Mouse (Mus musculus) intestine, postnatal 0 days (tissue): ENCODE measurements around the gene Avpr2. TPM values are rescaled to one million over a fixed set of nuclear protein-coding genes. Genes with fewer than 3 reads are reported as not detected.

Experiments used
- ATAC-seq: fragments of 200-750 bp; cut with Nextera tagmentation; 2 replicates; pipeline ENCODE4 v1.8.0; 2017; ENCODE audit warnings: mild to moderate bottlenecking, moderate TSS enrichment, moderate library complexity
- H3K27ac ChIP-seq: fragments of 300-500 bp; sonication (generic); 2 replicates; pipeline ENCODE4 v1.5.1; 2014; ENCODE audit warnings: mild to moderate bottlenecking, low read depth, low read length, moderate library complexity
- H3K27me3 ChIP-seq: fragments of 300-500 bp; sonication (generic); replicated peaks from 2 replicates; pipeline ENCODE4 v1.6.1; 2014; ENCODE audit warnings: low read length, mixed read lengths; ENCODE audit not compliant: control insufficient read depth, insufficient read depth
- H3K36me3 ChIP-seq: fragments of 300-500 bp; sonication (generic); 2 replicates; pipeline ENCODE4 v1.6.1; 2014; ENCODE audit warnings: mild to moderate bottlenecking, moderate library complexity; ENCODE audit not compliant: control insufficient read depth, insufficient read depth
- H3K4me1 ChIP-seq: fragments of 300-500 bp; sonication (generic); replicated peaks from 2 replicates; pipeline ENCODE4 v1.6.1; 2014; ENCODE audit warnings: antibody characterized with exemption, low read length, mixed read lengths; ENCODE audit not compliant: control insufficient read depth, insufficient read depth
- H3K4me2 ChIP-seq: fragments of 300-500 bp; sonication (generic); replicated peaks from 2 replicates; pipeline ENCODE4 v1.6.1; 2014; ENCODE audit warnings: low read depth, mild to moderate bottlenecking, moderate library complexity
- H3K4me3 ChIP-seq: fragments of 300-500 bp; sonication (generic); 2 replicates; pipeline ENCODE4 v1.5.1; 2014; ENCODE audit warnings: low read depth, low read length
- H3K9ac ChIP-seq: fragments of 300-500 bp; sonication (generic); 2 replicates; pipeline ENCODE4 v1.6.1; 2014; ENCODE audit warnings: mild to moderate bottlenecking, low read depth, low read length
- H3K9me3 ChIP-seq: fragments of 300-500 bp; sonication (generic); 2 replicates; pipeline ENCODE4 v1.6.1; 2016; ENCODE audit warnings: mixed run types; ENCODE audit not compliant: control insufficient read depth
- CTCF ChIP-seq: sonication (generic); IDR thresholded peaks from 2 replicates; pipeline ENCODE4 v1.5.1; 2016; ENCODE audit warnings: low read depth, mild to moderate bottlenecking, control low read depth, antibody characterized with exemption, moderate library complexity
- WGBS: fragments of 180-500 bp; shearing (Covaris S2); extraction: QIAGEN DNeasy Blood & Tissue Kit; methylation state at CpG from one replicate; pipeline ENCODE4 v1.1.7; 2014; 5-methylcytosine and 5-hydroxymethylcytosine counted together
- polyA plus RNA-seq: library from polyadenylated mRNA; unstranded; fragments of >200 nt; fragmentation: Nextera tagmentation; extraction: Ambion mirVana; gene quantifications from 2 replicates; pipeline ENCODE4 v1.2.1, GENCODE M21; 2015

Gene Avpr2
- polyA plus RNA-seq, 1 experiment from 2014 or later = not detected

DNA sequence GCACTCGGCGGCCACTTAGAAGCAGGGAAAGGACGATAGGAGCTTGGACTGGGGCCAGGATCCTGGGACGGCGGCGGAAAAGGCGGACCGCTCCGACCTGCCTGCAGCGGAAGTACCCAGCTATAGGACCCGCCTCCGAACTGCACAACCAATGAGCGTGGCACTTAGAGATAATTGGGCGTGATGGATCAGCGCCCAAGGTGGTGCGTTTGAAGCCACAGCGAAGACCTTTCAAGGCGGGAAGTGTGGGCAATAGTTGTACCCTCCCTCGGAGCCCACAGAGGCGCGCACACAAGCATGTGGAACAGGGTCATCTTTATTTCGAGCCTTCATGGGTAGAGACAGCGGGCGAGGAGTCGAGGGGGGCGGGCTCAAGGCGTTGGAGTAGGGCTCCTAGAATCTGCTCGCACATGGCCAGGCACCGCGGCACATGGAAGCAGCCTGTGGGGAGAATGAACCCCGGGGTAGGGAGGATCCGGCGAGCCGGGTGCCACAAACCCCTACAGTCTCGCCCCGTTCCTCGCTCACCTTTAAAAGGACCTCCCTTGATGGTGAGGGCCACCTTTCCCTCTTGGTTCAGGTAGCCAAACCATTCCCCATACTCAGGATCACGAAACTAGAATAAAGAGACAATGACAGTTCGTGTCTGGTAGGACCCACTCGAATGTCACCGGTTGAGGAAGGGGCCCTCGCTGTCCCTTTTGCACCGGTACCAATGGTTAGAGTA is 30.1 kb downstream of the Avpr2 start, which contains the start of the genes Arhgap4 and Naa10:
Gene Arhgap4, minus strand, starts transcription at position 48 of the 727 bp plus-strand sequence.
Gene Naa10, minus strand, starts transcription at position 122 of the 727 bp plus-strand sequence.
- Histone ChIP-seq H3K4me2 (peak within 1 kb of the TSS; percentile 62), H3K36me3 (peaks cover 4% of the 10 kb centered on the region; the same call in 1 of the 2 replicates), H3K9me3 (no peaks in the 10 kb centered on the region), H3K4me3 (peak within 1 kb of the TSS; percentile 47), H3K27me3 (no peaks in the 10 kb centered on the region), H3K9ac (peak within 1 kb of the TSS; percentile 48), H3K27ac (peak within 1 kb of the TSS; percentile 46), H3K4me1 (no peaks in the 10 kb centered on the region)
- ATAC-seq = peak; percentile 93
- WGBS = 23% methylated on average over 43 of the region's 43 CpGs
- no peak for TF ChIP-seq CTCF

DNA sequence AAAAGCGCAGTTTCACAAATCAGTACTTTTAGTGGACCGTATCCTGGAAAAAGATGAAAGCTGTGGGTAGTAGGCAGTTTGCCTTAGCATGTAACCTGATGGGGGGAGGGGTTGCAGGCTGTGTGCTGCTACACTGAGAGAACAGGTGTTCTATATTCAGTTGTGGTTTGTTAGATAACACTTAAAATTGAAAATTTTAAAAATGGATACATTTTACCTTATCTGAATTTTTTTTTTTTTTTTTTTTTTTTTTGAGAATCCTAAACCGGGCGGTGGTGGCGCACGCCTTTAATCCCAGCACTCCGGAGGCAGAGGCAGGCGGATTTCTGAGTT is 30.6 kb downstream of the Avpr2 start:
- Histone ChIP-seq H3K27ac (no peak overlapping the region), H3K4me2 (peak overlapping the region; percentile 62), H3K4me1 (no peaks in the 10 kb centered on the region), H3K9ac (no peak overlapping the region), H3K36me3 (peaks cover 4% of the 10 kb centered on the region; the same call in 1 of the 2 replicates), H3K27me3 (no peaks in the 10 kb centered on the region), H3K9me3 (no peaks in the 10 kb centered on the region), H3K4me3 (0 out of 2 replicates have a peak overlapping the region, but pooled peaks have one; percentile 47)
- ATAC-seq = no peak
- 73% methylated on average over 8 of the region's 8 CpGs for WGBS
- TF ChIP-seq CTCF = no peak

DNA sequence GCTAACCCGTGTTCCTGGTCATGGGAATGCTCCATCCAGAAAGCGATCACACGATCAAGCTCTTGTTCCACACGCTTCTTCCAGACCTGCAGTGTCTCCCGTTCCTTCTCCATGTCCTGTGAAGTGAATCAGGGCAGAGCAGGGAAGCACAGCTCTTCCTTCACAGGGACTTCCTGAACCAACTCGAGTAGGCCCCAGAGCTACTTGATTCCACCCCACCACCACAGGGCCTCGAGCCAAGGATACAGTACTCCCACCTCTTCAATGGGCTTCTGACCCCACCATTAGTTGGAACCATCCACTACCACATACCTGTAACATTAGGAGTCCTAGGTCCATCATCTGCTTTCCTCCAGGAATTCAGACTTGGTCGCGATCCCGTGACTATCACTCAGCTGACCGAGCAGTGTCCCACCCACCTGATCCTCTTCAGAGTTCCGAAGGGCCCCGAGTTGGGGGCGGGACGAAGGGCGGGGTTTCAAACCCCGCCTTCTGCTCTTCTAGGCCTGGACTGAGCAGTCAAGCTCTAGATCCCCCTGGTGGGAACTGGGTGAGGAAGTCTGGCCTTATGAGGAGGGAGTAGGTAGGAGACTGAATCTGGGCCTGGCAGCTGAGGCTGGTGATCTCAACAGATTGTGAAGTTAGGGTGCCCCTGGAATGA is 38.6 kb downstream of the Avpr2 start, which contains the start of gene Renbp:
Gene Renbp, minus strand, starts transcription at position 449 of the 661 bp plus-strand sequence.
- Histone ChIP-seq H3K4me1 (no peaks in the 10 kb centered on the region), H3K9me3 (no peaks in the 10 kb centered on the region), H3K36me3 (peaks cover 10% of the 10 kb centered on the region; the same call in 1 of the 2 replicates), H3K9ac (0 out of 2 replicates have a peak within 1 kb of the TSS, but pooled peaks have one; percentile 27), H3K4me3 (peak within 1 kb of the TSS; percentile 35), H3K27ac (peak within 1 kb of the TSS; percentile 58), H3K27me3 (no peaks in the 10 kb centered on the region), H3K4me2 (peak within 1 kb of the TSS; percentile 59)
- peak; percentile 81 for ATAC-seq
- 31% methylated on average over 17 of the region's 17 CpGs for WGBS
- TF ChIP-seq CTCF = peak; percentile 55

DNA sequence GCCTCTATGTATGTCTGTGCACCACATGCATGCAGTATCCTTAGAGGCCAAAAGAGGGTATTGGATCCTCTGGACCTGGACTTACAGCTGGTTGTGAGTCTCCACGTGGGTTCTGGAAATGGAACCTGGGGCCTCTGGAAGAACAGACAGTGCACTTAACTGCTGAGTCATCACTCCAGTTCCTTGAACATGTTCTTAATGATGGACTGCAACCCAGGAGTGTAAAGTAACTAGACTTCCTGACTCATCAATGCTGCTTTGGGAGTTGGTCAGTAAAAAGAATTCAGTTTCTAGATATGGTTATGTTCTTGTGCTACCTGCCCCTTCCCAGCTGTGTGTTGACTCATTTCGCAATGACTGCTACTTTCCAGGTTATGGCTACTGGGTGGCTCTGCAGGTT is 40.0 kb downstream of the Avpr2 start:
- 48% methylated on average over 2 of the region's 2 CpGs for WGBS

DNA sequence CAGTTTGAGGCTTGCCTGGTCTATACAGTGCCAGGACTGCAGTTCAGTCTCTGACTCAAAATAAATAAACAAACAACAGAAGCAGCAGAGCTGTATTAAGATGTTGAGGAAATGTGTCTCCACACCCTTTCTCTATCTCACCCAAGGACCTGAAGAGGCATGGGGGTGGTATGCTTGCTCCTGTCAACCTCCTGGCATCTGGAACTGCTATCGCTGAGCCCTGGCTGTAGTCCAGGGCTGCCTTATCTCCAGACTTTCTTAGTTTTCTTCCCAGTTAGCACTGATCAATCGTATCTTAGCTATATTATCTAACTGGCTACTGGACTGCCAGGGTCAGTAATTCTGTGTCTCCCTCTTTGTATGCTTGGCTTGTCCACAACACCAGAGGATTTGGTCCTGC is 50.0 kb downstream of the Avpr2 start:
- Histone ChIP-seq H3K4me3 (no peak overlapping the region), H3K9me3 (no peaks in the 10 kb centered on the region), H3K4me1 (no peaks in the 10 kb centered on the region), H3K4me2 (no peak overlapping the region), H3K27me3 (no peaks in the 10 kb centered on the region), H3K36me3 (peaks cover 21% of the 10 kb centered on the region), H3K9ac (no peak overlapping the region), H3K27ac (peak overlapping the region; percentile 64; the same call in 1 of the 2 replicates)
- WGBS = 54% methylated on average over 2 of the region's 2 CpGs
- peak; percentile 64 for ATAC-seq
- TF ChIP-seq CTCF = no peak

More for the DNA sequence above, 40.0 kb downstream of the Avpr2 start:
- no peaks in the 10 kb centered on the region for H3K27me3 ChIP-seq
- no peaks in the 10 kb centered on the region for H3K4me1 ChIP-seq
- no peak overlapping the region for H3K27ac ChIP-seq
- no peak for TF ChIP-seq CTCF
- ATAC-seq = peak; percentile 65
- no peaks in the 10 kb centered on the region for H3K9me3 ChIP-seq
- no peak overlapping the region for H3K9ac ChIP-seq
- no peak overlapping the region for H3K4me2 ChIP-seq
- 0 out of 2 replicates have a peak, but pooled peaks cover 6% of the 10 kb centered on the region for H3K36me3 ChIP-seq
- H3K4me3 ChIP-seq = no peak overlapping the region

DNA sequence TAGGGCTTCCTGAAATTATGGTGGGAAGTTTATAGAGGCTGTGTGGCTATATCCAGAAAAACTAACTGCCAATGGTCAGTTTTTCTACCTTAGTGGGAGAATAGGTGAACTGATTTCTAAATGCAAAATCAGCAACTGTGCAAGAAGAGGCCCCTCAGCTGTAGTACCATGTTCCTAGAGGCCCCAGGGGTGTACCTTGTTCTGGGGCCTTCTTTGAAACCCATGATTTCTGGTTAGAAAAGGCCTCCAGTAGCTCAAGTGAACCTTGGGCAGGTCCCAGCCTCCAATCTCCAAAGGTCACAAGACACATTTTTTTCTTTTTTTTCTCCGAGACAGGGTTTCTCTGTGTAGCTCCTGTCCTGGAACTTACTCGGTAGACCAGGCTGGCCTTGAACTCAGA is 50.4 kb downstream of the Avpr2 start:
- no peak overlapping the region for H3K4me2 ChIP-seq
- TF ChIP-seq CTCF = no peak
- H3K4me1 ChIP-seq = no peaks in the 10 kb centered on the region
- no peak overlapping the region for H3K9ac ChIP-seq
- H3K36me3 ChIP-seq = peaks cover 24% of the 10 kb centered on the region
- WGBS = 54% methylated on average over 2 of the region's 2 CpGs
- ATAC-seq = peak; percentile 87
- H3K27me3 ChIP-seq = no peaks in the 10 kb centered on the region
- 0 out of 2 replicates have a peak overlapping the region, but pooled peaks have one; percentile 46 for H3K27ac ChIP-seq
- no peaks in the 10 kb centered on the region for H3K9me3 ChIP-seq
- no peak overlapping the region for H3K4me3 ChIP-seq

Other genes starting within 250 kb of the Avpr2 start
- 8.5 and 9.4 TPM in 2 replicates for gene Pnck, start 232.0 kb upstream of the Avpr2 start, polyA plus RNA-seq
- 46.8 and 50.9 TPM in 2 replicates for gene Slc6a8, start 219.0 kb upstream of the Avpr2 start, polyA plus RNA-seq
- 380 and 382 TPM in 2 replicates for gene Bcap31, start 175.9 kb upstream of the Avpr2 start, polyA plus RNA-seq
- gene Abcd1, start 175.5 kb upstream of the Avpr2 start, polyA plus RNA-seq = 46.5 and 51.3 TPM in 2 replicates
- 0.22 and 0.27 TPM in 2 replicates for gene Plxnb3, start 135.0 kb upstream of the Avpr2 start, polyA plus RNA-seq
- 0.90 and 1.3 TPM in 2 replicates for gene Srpk3, start 117.7 kb upstream of the Avpr2 start, polyA plus RNA-seq
- gene Idh3g, start 105.2 kb upstream of the Avpr2 start, polyA plus RNA-seq = 142 and 145 TPM in 2 replicates
- 299 and 323 TPM in 2 replicates for gene Ssr4, start 105.1 kb upstream of the Avpr2 start, polyA plus RNA-seq
- gene Pdzd4, start 67.1 kb upstream of the Avpr2 start, polyA plus RNA-seq = 0.12 and 0.22 TPM in 2 replicates
- gene L1cam, start 4.0 kb downstream of the Avpr2 start, polyA plus RNA-seq = 3.1 and 3.2 TPM in 2 replicates
- 2.5 and 2.7 TPM in 2 replicates for gene Arhgap4, start 29.8 kb downstream of the Avpr2 start, polyA plus RNA-seq
- gene Naa10, start 29.8 kb downstream of the Avpr2 start, polyA plus RNA-seq = 76.6 and 76.7 TPM in 2 replicates
- gene Renbp, start 38.7 kb downstream of the Avpr2 start, polyA plus RNA-seq = 788 and 922 TPM in 2 replicates
- 19.0 and 22.6 TPM in 2 replicates for gene Hcfc1, start 74.3 kb downstream of the Avpr2 start, polyA plus RNA-seq
- gene Irak1, start 131.8 kb downstream of the Avpr2 start, polyA plus RNA-seq = 21.6 and 22.7 TPM in 2 replicates
- not detected in 2 replicates for gene Opn1mw, start 235.4 kb downstream of the Avpr2 start, polyA plus RNA-seq
- 7.9 and 8.5 TPM in 2 replicates for gene Mecp2, start 243.3 kb downstream of the Avpr2 start, polyA plus RNA-seq